ENCODE assay signal across 28 mouse cellular contexts in genomic region chr19:29021754-29022345, GRCm38 (mm10). TPM values are rescaled to one million over a fixed set of nuclear protein-coding genes. Genes with fewer than 3 reads are reported as not detected.
A peak's percentile ranks its signal among the peaks of the same experiment; 100 is the strongest.
DNase-seq lines count a peak whose midpoint lies in the region; ATAC-seq and TF ChIP-seq lines count a peak whose summit lies in the region.
"Had no signal": no experiment of that assay in that cellular context is flagged by ENCODE, and none has a peak within 500 bp of the region (broad histone marks: within the 10 kb centered on the region; RNA-seq: fewer than 3 reads in every experiment).

No protein-coding gene starts in this region.

- intact Hi-C loops in left cerebral cortex, adult 2 months (cut with DNase I): no loop called here

- H3K27ac ChIP-seq in intestine, embryonic 14.5 days (ENCODE audit: low read depth): no peak overlapping the region
- H3K27ac ChIP-seq in intestine, embryonic 16.5 days (ENCODE audit: low read length): no peak overlapping the region
- H3K27ac ChIP-seq in left cerebral cortex, adult 2 months: 0 out of 2 replicates have a peak overlapping the region, but pooled peaks have one; percentile 19
- H3K27ac ChIP-seq: embryonic facial prominence, embryonic 12.5 days; embryonic facial prominence, embryonic 15.5 days; gastrocnemius, adult 2 months; heart, embryonic 15.5 days; hindbrain, embryonic 14.5 days had no signal

- no peaks in the 10 kb centered on the region for H3K27me3 ChIP-seq in intestine, embryonic 14.5 days (replicated peaks; ENCODE audit: control insufficient read depth, insufficient read depth, low read length)
- no peaks in the 10 kb centered on the region for H3K27me3 ChIP-seq in intestine, embryonic 16.5 days (replicated peaks; ENCODE audit: control insufficient read depth, insufficient read depth, low read length)
- H3K27me3 ChIP-seq: embryonic facial prominence, embryonic 12.5 days; embryonic facial prominence, embryonic 15.5 days; heart, embryonic 12.5 days; heart, embryonic 15.5 days had no signal

- DNase-seq in intestine, embryonic 14.5 days (ENCODE audit: low spot score): peak; percentile 33
- no peak for DNase-seq in left cerebral cortex, adult 2 months (ENCODE audit: extremely low spot score in 1 of 2, low spot score in 2 of 2)
- DNase-seq in left cerebral cortex, adult 8-10 months (ENCODE audit: low spot score in 2 of 2): no peak
- DNase-seq in urinary bladder, adult 2 months (ENCODE audit: low spot score): peak; percentile 9
- no peak for DNase-seq in urinary bladder, postnatal 4 days (ENCODE audit: low spot score in 2 of 2)
- DNase-seq in lung, postnatal 10 days: no peak
- DNase-seq: adrenal gland, adult 2 months; adrenal gland, postnatal 14 days; B cell, adult 2 months; cerebellum, adult 11 months; cerebellum, adult 2 months; cerebellum, adult 9-11 months; cerebellum, postnatal 25 days; forebrain, postnatal 0 days; gastrocnemius, adult 2 months; gastrocnemius, postnatal 14 days; heart, adult 18-20 months; heart, postnatal 14 days; heart, postnatal 4 days had no signal

- 94% methylated on average over 7 of the region's 7 CpGs for WGBS in intestine, embryonic 14.5 days
- WGBS in intestine, embryonic 16.5 days: 91% methylated on average over 7 of the region's 7 CpGs

- no peak for TF ChIP-seq CTCF in left cerebral cortex, adult 2 months (IDR thresholded peaks at IDR 0.05)

- no peak overlapping the region for H3K4me2 ChIP-seq in intestine, embryonic 14.5 days (ENCODE audit: low read length)
- H3K4me2 ChIP-seq in intestine, embryonic 16.5 days (ENCODE audit: low read depth, low read length): no peak overlapping the region
- H3K4me2 ChIP-seq: embryonic facial prominence, embryonic 12.5 days; embryonic facial prominence, embryonic 15.5 days; heart, embryonic 12.5 days; heart, embryonic 15.5 days; hindbrain, embryonic 14.5 days had no signal

- peaks cover 95% of the 10 kb centered on the region for H3K36me3 ChIP-seq in intestine, embryonic 14.5 days (ENCODE audit: control insufficient read depth, insufficient read depth, low read length)
- peaks cover 16% of the 10 kb centered on the region for H3K36me3 ChIP-seq in intestine, embryonic 16.5 days (ENCODE audit: control insufficient read depth, insufficient read depth, low read length)

- no peaks in the 10 kb centered on the region for H3K9me3 ChIP-seq in intestine, embryonic 14.5 days (ENCODE audit: control insufficient read depth, low read length)
- H3K9me3 ChIP-seq in intestine, embryonic 16.5 days (ENCODE audit: control insufficient read depth, low read length): no peaks in the 10 kb centered on the region
- H3K9me3 ChIP-seq: embryonic facial prominence, embryonic 12.5 days; embryonic facial prominence, embryonic 15.5 days; heart, embryonic 12.5 days; heart, embryonic 15.5 days had no signal

- no peak overlapping the region for H3K9ac ChIP-seq in intestine, embryonic 14.5 days (ENCODE audit: low read length)
- no peak overlapping the region for H3K9ac ChIP-seq in intestine, embryonic 16.5 days (ENCODE audit: low read depth, low read length)
- H3K9ac ChIP-seq: embryonic facial prominence, embryonic 12.5 days; embryonic facial prominence, embryonic 15.5 days; forebrain, postnatal 0 days; heart, embryonic 12.5 days; heart, embryonic 15.5 days; hindbrain, embryonic 14.5 days had no signal

- H3K4me3 ChIP-seq in intestine, embryonic 14.5 days (ENCODE audit: low read depth, low read length): no peak overlapping the region
- no peak overlapping the region for H3K4me3 ChIP-seq in intestine, embryonic 16.5 days (ENCODE audit: low read length)
- H3K4me3 ChIP-seq in left cerebral cortex, adult 2 months: no peak overlapping the region
- H3K4me3 ChIP-seq: embryonic facial prominence, embryonic 12.5 days; embryonic facial prominence, embryonic 15.5 days; gastrocnemius, adult 2 months; heart, embryonic 12.5 days; heart, embryonic 15.5 days had no signal

- H3K4me1 ChIP-seq in intestine, embryonic 14.5 days (replicated peaks; ENCODE audit: control insufficient read depth, insufficient read depth, low read length): 0 out of 2 replicates have a peak, but pooled peaks cover 3% of the 10 kb centered on the region
- H3K4me1 ChIP-seq in intestine, embryonic 16.5 days (ENCODE audit: control insufficient read depth, insufficient read depth, low read length): no peaks in the 10 kb centered on the region
- H3K4me1 ChIP-seq: embryonic facial prominence, embryonic 12.5 days had no signal

- ATAC-seq in intestine, embryonic 14.5 days (replicated peaks; ENCODE audit: low FRiP score, low TSS enrichment, low read depth): no peak
- no peak for ATAC-seq in intestine, embryonic 16.5 days
- ATAC-seq: forebrain, embryonic 14.5 days; forebrain, postnatal 0 days had no signal

RNA-seq across cellular contexts. Expression of gene Ak3, which starts 25.9 kb away (rescaled TPM):
- 86.5 and 88.3 TPM in 2 replicates for polyA plus RNA-seq in intestine, embryonic 14.5 days (2014; fragmentation: Nextera tagmentation; extraction: Ambion mirVana)
- polyA plus RNA-seq in intestine, embryonic 16.5 days (2015; fragmentation: Nextera tagmentation; extraction: Ambion mirVana): 104 and 115 TPM in 2 replicates
- 10 to 100 TPM; 51.8 to 56.1 TPM for total RNA-seq in left cerebral cortex, adult 2 months (2021)
- total RNA-seq in left cerebral cortex, adult 8-10 months (2022): 10 to 100 TPM; 51.7 to 57.6 (median 54.8) TPM
- 96.5 and 118 TPM in 2 replicates for polyA plus RNA-seq in urinary bladder, adult 2 months (2012; rRNA removed)

RNA-seq across cellular contexts. Expression of gene Cdc37l1, which starts 31.7 kb away (rescaled TPM):
- 42.9 and 46.7 TPM in 2 replicates for polyA plus RNA-seq in intestine, embryonic 14.5 days (2014; fragmentation: Nextera tagmentation; extraction: Ambion mirVana)
- 27.0 and 27.2 TPM in 2 replicates for polyA plus RNA-seq in intestine, embryonic 16.5 days (2015; fragmentation: Nextera tagmentation; extraction: Ambion mirVana)
- 100 to 1,000 TPM; 106 to 110 TPM for total RNA-seq in left cerebral cortex, adult 2 months (2021)
- 100 to 1,000 TPM; 102 to 105 (median 104) TPM for total RNA-seq in left cerebral cortex, adult 8-10 months (2022)
- polyA plus RNA-seq in urinary bladder, adult 2 months (2012; rRNA removed): 36.6 and 40.1 TPM in 2 replicates

RNA-seq across cellular contexts. Expression of gene 4430402I18Rik, which starts 54.2 kb away (rescaled TPM):
- 0.23 and 0.56 TPM in 2 replicates for polyA plus RNA-seq in intestine, embryonic 14.5 days (2014; fragmentation: Nextera tagmentation; extraction: Ambion mirVana)
- 1.2 and 1.3 TPM in 2 replicates for polyA plus RNA-seq in intestine, embryonic 16.5 days (2015; fragmentation: Nextera tagmentation; extraction: Ambion mirVana)
- 1 to 10 TPM; 7.4 to 7.9 TPM for total RNA-seq in left cerebral cortex, adult 2 months (2021)
- total RNA-seq in left cerebral cortex, adult 8-10 months (2022): 1 to 10 TPM; 5.0 to 7.8 (median 7.2) TPM
- 3.1 and 3.2 TPM in 2 replicates for polyA plus RNA-seq in urinary bladder, adult 2 months (2012; rRNA removed)
- total RNA-seq: common myeloid progenitor, adult 5-6 weeks; MEL had no signal

RNA-seq across cellular contexts. Expression of gene Plpp6, which starts 58.1 kb away (rescaled TPM):
- polyA plus RNA-seq in intestine, embryonic 14.5 days (2014; fragmentation: Nextera tagmentation; extraction: Ambion mirVana): 10.1 and 13.5 TPM in 2 replicates
- 8.9 and 13.7 TPM in 2 replicates for polyA plus RNA-seq in intestine, embryonic 16.5 days (2015; fragmentation: Nextera tagmentation; extraction: Ambion mirVana)
- 10 to 100 TPM; 57.4 to 58.1 TPM for total RNA-seq in left cerebral cortex, adult 2 months (2021)
- 10 to 100 TPM; 43.3 to 47.7 (median 45.6) TPM for total RNA-seq in left cerebral cortex, adult 8-10 months (2022)
- polyA plus RNA-seq in urinary bladder, adult 2 months (2012; rRNA removed): 8.3 and 10.2 TPM in 2 replicates

Comparison
In these comparisons a context has a peak if more than half of its experiments do, and no peak if none do; other contexts are left out.
1. DNase-seq: peak in intestine, embryonic 14.5 days (single experiment) and urinary bladder, adult 2 months (single experiment); none in left cerebral cortex, adult 2 months (0 of 2), left cerebral cortex, adult 8-10 months (0 of 2), urinary bladder, postnatal 4 days (0 of 2) and lung, postnatal 10 days (single experiment).